Mouse (Mus musculus): ENCODE results near the gene Sorbs1. TPM values are rescaled to one million over a fixed set of nuclear protein-coding genes. Genes with fewer than 3 reads are reported as not detected.

The Sorbs1 gene
- polyA plus RNA-seq, 1 experiment from 2014 or later: 68.9 TPM

DNA sequence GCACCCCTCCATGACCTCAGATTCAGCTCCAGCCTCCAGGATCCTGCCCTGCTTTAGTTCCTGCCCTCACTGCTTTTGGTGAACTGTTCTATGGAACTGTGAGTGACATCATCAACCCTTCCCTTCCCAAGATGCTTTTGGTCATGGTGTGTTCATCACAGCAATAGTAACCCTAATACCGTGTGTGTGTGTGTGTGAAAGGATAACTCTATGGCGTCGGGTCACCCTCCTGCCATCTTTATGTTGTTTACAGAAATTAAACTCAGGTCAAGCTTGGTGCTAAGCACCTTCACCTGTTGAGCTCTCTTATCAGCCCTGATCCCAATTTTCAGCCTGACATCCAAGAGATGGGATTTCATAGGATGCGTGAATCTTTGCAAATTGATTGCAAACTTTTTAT is 162.7 kb downstream of the Sorbs1 start:
- ChIA-PET CTCF (interaction anchor here (1.0 to 2.2 kb wide), 3 partner anchors 8 to 193 kb away, joined by 3 to 6 read pairs (median 3); no protein-coding TSS in a partner anchor), POLR2A (interaction anchor here (0.7 kb wide), 1 partner anchor 37 kb away, joined by 3 read pairs; no protein-coding TSS in a partner anchor)
- H3K27me3 ChIP-seq: no peaks in the 10 kb centered on the region
- no peak for ATAC-seq
- in situ Hi-C loops (cut with MboI; ENCODE audit: low pct_unique_long_range_greater_than_20kb): no loop called here
- DNase-seq (ENCODE audit: low read depth, low spot score): no peak
- no peak for TF ChIP-seq CTCF (IDR thresholded peaks at IDR 0.05)

DNA sequence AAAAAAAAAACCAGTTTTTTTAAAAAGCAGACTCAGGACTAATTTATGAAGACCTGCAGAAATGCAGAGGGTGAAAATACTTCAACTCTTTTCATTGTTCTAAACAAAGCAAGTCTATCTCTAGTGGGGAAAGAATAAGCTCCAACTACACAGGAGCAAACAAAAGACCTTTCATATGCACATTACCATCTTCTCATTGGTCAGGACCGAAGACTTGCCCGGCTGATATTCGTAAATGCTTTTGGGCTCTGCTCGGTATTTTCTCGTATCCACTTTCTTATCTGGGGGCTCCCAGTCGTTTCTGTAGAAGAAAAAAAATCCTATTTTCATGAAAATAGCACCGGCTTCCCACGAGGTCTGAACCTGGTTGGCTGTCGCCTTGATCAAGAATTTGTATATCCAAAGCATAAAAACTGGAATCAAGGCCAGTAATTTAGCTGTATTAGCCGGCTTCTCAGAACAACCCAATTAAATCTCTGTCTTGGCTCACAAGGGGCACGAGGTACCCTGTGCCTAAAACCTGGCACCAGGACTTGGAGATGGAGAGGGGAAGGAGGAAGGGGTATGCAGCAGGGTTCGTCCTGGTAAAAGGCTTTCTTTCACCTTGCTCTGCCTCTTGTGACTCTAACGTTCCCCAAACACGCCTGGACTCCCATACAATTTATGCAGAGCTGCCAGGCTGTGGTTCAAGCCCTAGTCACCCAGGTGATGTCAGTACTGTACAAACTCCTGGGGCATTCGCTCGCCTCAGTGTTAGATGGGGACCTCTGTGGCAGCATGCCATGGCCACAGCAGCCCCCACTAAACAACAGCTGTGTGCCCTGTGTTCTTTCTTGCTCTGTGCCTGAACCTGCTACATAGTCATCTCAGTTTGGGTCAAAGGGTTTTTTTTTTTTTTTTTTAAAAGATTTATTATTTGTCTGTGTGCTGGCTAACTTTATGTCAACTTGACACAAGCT is 163.6 kb downstream of the Sorbs1 start:
- no peak for DNase-seq (ENCODE audit: low read depth, low spot score)
- CTCF ChIA-PET: interaction anchor here (1.0 to 5.7 kb wide), 3 partner anchors 9 to 194 kb away, joined by 3 to 41 read pairs (median 3); no protein-coding TSS in a partner anchor
- POLR2A ChIA-PET: no interaction called here
- no peak for TF ChIP-seq CTCF (IDR thresholded peaks at IDR 0.05)
- in situ Hi-C loops (cut with MboI; ENCODE audit: low pct_unique_long_range_greater_than_20kb): loop anchor here (5.0 to 25.0 kb wide), 2 partner anchors 37 to 362 kb away; no protein-coding TSS in a partner anchor
- no peaks in the 10 kb centered on the region for H3K27me3 ChIP-seq
- ATAC-seq: no peak

DNA sequence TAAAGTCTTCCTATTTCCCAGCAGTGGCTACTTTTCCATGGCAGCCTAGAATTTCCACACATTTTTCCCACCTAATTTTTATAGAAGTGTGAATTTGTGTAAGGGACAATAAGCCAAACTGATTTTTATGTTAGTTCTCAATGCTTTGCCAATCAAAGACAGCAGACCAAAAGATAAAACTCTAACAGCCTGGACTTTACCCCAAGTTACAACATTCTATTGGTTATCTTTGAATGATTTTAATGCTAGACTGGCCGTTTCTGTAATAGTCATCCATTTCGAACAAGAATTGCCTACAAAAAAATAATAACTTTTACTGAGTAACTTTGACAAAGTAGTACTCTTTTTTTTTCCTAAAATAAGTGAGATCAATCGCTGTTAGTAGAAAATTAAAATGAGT is 164.3 kb downstream of the Sorbs1 start:
- in situ Hi-C loops (cut with MboI; ENCODE audit: low pct_unique_long_range_greater_than_20kb): loop anchor here (5.0 to 25.0 kb wide), 2 partner anchors 38 to 363 kb away; no protein-coding TSS in a partner anchor
- POLR2A ChIA-PET: no interaction called here
- ATAC-seq (no peak), DNase-seq (ENCODE audit: low read depth, low spot score) (no peak)
- CTCF ChIA-PET: interaction anchor here (1.0 to 5.7 kb wide), 2 partner anchors 10 to 34 kb away, joined by 3 to 41 read pairs; no protein-coding TSS in a partner anchor
- TF ChIP-seq CTCF (IDR thresholded peaks at IDR 0.05): no peak
- no peaks in the 10 kb centered on the region for H3K27me3 ChIP-seq

DNA sequence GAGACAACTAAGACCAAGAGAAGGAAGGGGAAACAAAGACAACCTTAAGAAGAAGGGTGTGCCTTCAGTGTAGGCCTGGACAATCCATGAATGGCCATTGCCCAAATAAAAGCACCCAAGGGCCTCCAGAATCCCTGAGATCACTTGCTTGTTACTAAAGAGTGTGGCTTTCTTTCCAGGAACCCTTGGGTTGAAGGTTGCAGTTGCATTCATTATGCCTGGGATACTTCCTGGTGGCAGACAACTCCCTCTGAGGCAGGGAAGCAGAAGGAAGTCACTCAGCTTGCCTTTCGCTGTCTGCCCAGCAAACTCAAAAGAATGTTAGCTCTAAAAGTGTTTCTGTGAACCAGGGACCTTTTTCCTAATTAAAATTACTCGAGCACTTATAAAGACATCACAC is 164.9 kb downstream of the Sorbs1 start:
- CTCF ChIA-PET: interaction anchor here (1.0 to 5.7 kb wide), 4 partner anchors 10 to 195 kb away, joined by 3 to 41 read pairs (median 16); no protein-coding TSS in a partner anchor
- no peak for ATAC-seq
- in situ Hi-C loops (cut with MboI; ENCODE audit: low pct_unique_long_range_greater_than_20kb): loop anchor here (5.0 to 25.0 kb wide), 2 partner anchors 39 to 364 kb away; no protein-coding TSS in a partner anchor
- no peak for TF ChIP-seq CTCF (IDR thresholded peaks at IDR 0.05)
- POLR2A ChIA-PET: no interaction called here
- H3K27me3 ChIP-seq: no peaks in the 10 kb centered on the region
- DNase-seq (ENCODE audit: low read depth, low spot score): no peak

DNA sequence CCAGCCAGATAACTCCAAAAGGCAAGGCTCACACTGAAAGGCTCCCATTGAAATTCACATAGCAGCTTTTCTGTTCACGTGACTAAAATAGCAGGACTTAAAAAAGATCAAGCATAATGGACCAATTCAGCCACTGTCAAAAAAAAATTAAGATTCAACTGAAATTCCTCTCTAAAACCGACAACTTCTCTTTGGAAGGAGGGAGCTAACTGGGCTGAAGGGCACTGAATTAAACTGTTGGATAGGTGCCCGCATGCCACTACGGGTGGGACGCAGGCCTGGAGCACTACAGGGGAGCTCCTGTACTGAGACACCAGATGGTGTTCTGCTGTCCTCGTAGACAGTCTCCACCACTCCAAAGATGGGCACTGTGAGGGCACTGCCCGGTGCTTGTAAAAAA is 165.4 kb downstream of the Sorbs1 start:
- DNase-seq (ENCODE audit: low read depth, low spot score): no peak
- in situ Hi-C loops (cut with MboI; ENCODE audit: low pct_unique_long_range_greater_than_20kb): loop anchor here (5.0 to 25.0 kb wide), 2 partner anchors 39 to 364 kb away; no protein-coding TSS in a partner anchor
- no peak for ATAC-seq
- TF ChIP-seq CTCF (IDR thresholded peaks at IDR 0.05): no peak
- CTCF ChIA-PET: interaction anchor here (1.0 to 5.7 kb wide), 4 partner anchors 11 to 196 kb away, joined by 3 to 41 read pairs (median 16); no protein-coding TSS in a partner anchor
- POLR2A ChIA-PET: no interaction called here
- H3K27me3 ChIP-seq: no peaks in the 10 kb centered on the region

DNA sequence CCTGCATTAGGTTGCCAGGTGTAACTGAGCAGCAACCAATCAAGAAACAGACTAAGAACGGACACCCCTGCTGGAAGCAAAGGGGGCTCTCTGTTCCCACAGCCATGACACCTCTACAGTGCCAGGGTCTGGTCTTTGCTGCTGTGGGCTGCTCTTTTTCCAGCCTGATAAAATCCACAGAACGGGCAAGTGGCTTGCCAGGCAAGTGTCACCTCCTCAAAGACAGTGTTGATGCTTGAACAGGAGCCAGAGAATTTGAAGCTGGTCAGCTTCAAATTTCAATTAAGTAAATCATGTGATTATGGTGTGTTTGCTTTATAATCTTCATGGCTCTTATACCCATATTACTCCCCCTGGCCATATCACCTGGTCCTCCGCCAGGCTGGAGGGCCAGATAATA is 166.7 kb downstream of the Sorbs1 start:
- in situ Hi-C loops (cut with MboI; ENCODE audit: low pct_unique_long_range_greater_than_20kb): loop anchor here (5.0 to 25.0 kb wide), 2 partner anchors 40 to 365 kb away; no protein-coding TSS in a partner anchor
- TF ChIP-seq CTCF (IDR thresholded peaks at IDR 0.05): no peak
- DNase-seq (ENCODE audit: low read depth, low spot score): no peak
- no peak for ATAC-seq
- H3K27me3 ChIP-seq: no peaks in the 10 kb centered on the region
- CTCF ChIA-PET: interaction anchor here (1.0 to 5.7 kb wide), 8 partner anchors 12 to 197 kb away, joined by 3 to 41 read pairs (median 14); no protein-coding TSS in a partner anchor
- POLR2A ChIA-PET: no interaction called here

DNA sequence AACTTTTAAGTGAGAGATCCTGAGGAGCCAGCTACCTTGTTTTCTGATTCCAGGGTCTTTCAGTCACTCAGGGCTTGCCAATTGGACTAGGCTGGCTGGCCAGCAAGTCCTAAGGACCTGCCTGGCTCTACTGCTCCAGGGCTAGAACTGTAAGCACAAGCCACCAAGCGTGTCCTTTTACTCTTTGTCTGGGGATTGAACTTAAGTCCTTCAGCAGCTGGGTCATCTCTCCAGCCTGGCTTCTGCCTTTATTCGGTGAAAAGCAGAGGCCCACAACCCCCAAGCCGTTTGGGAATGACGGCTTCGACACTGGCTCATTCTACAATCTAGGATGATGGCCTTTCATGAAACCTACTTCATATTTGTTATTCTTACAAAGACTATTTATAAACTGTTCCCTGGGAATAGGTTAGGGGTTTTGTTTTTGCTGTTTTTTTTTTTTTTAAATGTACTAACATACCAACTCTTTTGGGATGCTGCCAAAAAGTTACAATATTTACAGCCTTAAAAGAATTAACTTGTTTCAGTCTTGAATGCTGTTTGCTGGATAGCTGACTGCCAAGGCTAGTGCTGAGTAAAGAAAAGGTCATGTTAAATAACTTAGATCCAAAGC is 167.2 kb downstream of the Sorbs1 start:
- CTCF ChIA-PET: interaction anchor here (1.0 to 5.7 kb wide), 22 partner anchors 11 to 266 kb away, joined by 3 to 41 read pairs (median 4); partner anchors contain the start of genes Entpd1, Sorbs1 and Tctn3
- in situ Hi-C loops (cut with MboI; ENCODE audit: low pct_unique_long_range_greater_than_20kb): loop anchor here (5.0 to 25.0 kb wide), 2 partner anchors 41 to 366 kb away; no protein-coding TSS in a partner anchor

DNA sequence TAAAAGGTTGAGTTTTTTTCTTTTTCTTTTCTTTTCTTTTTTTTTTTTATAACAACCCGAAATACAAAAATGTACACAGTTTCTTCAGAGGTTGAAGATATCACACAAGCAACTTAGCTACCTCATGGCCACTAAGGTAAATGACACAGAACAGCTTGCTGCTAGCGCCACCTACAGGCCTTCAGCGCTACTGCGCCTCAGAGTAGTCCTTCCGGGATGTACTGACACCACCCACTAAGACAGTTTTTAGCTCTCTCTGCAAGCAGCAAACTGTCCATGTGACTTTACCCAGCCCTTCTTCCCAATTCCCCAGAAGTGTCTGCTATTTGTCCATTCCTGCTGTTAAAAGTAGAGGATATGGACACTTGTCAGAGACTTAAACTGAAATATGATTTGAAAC is 167.9 kb downstream of the Sorbs1 start:
- POLR2A ChIA-PET: interaction anchor here (0.7 to 1.0 kb wide), 2 partner anchors 105 to 195 kb away, joined by 3 read pairs; no protein-coding TSS in a partner anchor
- DNase-seq (ENCODE audit: low read depth, low spot score) (no peak), ATAC-seq (no peak)
- H3K27me3 ChIP-seq: no peaks in the 10 kb centered on the region
- peak; percentile 90 for TF ChIP-seq CTCF (IDR thresholded peaks at IDR 0.05)
- in situ Hi-C loops (cut with MboI; ENCODE audit: low pct_unique_long_range_greater_than_20kb): loop anchor here (5.0 to 25.0 kb wide), 2 partner anchors 42 to 367 kb away; no protein-coding TSS in a partner anchor
- CTCF ChIA-PET: interaction anchor here (0.9 to 5.7 kb wide), 22 partner anchors 11 to 266 kb away, joined by 3 to 41 read pairs (median 4); partner anchors contain the start of genes Entpd1, Sorbs1 and Tctn3

More for the DNA sequence above, 167.2 kb downstream of the Sorbs1 start:
- H3K27me3 ChIP-seq: no peaks in the 10 kb centered on the region
- DNase-seq (ENCODE audit: low read depth, low spot score): no peak
- ATAC-seq: no peak
- POLR2A ChIA-PET: interaction anchor here (0.7 to 1.0 kb wide), 2 partner anchors 105 to 195 kb away, joined by 3 read pairs; no protein-coding TSS in a partner anchor
- no peak for TF ChIP-seq CTCF (IDR thresholded peaks at IDR 0.05)

DNA sequence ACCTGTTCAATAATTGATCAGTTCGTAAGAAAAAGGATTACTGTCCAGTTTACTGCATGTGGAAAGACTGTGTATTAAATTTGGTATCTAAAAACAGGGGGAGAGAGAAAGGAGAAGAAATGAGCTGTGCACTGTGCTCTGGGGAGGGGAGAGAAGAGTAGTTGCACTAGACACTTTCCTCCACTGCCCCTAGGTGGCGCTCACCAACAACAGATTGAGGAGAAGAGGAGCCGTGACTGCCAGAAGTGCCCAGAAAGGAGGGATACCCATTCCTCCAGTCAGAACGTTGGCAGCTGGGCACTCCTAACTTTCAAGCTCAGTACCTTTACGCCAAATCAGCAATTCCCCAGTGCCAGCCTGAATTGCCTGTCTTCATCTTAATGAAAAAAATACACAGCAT is 170.6 kb downstream of the Sorbs1 start:
- ChIA-PET POLR2A (interaction anchor here (1.1 kb wide), 1 partner anchor 11 kb away, joined by 3 read pairs; no protein-coding TSS in a partner anchor), CTCF (interaction anchor here (0.7 to 2.8 kb wide), 19 partner anchors 9 to 206 kb away, joined by 3 to 13 read pairs (median 5); no protein-coding TSS in a partner anchor)
- DNase-seq (ENCODE audit: low read depth, low spot score) (no peak), ATAC-seq (peak; percentile 79)
- H3K27me3 ChIP-seq: no peaks in the 10 kb centered on the region
- in situ Hi-C loops (cut with MboI; ENCODE audit: low pct_unique_long_range_greater_than_20kb): loop anchor here (25.0 kb wide), 1 partner anchor 369 kb away; no protein-coding TSS in a partner anchor
- TF ChIP-seq CTCF (IDR thresholded peaks at IDR 0.05): peak; percentile 91
